Mouse (Mus musculus): ENCODE measurements at regions not wholly inside any gene's neighbourhood (a gene's known extent, or its start where the extent isn't known, plus 50 kb on each side); places are given as distances from the start of the nearest gene placed in this dataset.

- ATAC-seq (ENCODE audit: low FRiP score, low read depth), result no peak
- H3K9ac ChIP-seq (replicated peaks), result no peak overlapping the region
- H3K4me3 ChIP-seq, result no peak overlapping the region
- WGBS, result 58% methylated on average over 6 of the region's 6 CpGs
- H3K4me2 ChIP-seq (replicated peaks), result no peak overlapping the region
- H3K27ac ChIP-seq (replicated peaks), result no peak overlapping the region
- no peaks in the 10 kb centered on the region for H3K9me3 ChIP-seq
- H3K4me1 ChIP-seq, result peaks cover 15% of the 10 kb centered on the region
- no peaks in the 10 kb centered on the region; the same call in 1 of the 2 replicates for H3K27me3 ChIP-seq
- no peaks in the 10 kb centered on the region for H3K36me3 ChIP-seq
Measured at GRCm38 (mm10) chr1:92270486-92271058, 75.1 kb upstream of the Hdac4 start.

GRCm38 (mm10) chr1:92269464-92269863, 74.0 kb upstream of the Hdac4 start:
- ATAC-seq (ENCODE audit: low FRiP score, low read depth), result no peak
- WGBS, result 43% methylated on average over 10 of the region's 10 CpGs
- H3K27ac ChIP-seq (replicated peaks), result no peak overlapping the region
- no peaks in the 10 kb centered on the region for H3K36me3 ChIP-seq
- no peaks in the 10 kb centered on the region; the same call in 1 of the 2 replicates for H3K27me3 ChIP-seq
- peaks cover 15% of the 10 kb centered on the region for H3K4me1 ChIP-seq
- no peak overlapping the region for H3K9ac ChIP-seq (replicated peaks)
- H3K4me2 ChIP-seq (replicated peaks), result no peak overlapping the region
- no peaks in the 10 kb centered on the region for H3K9me3 ChIP-seq
- H3K4me3 ChIP-seq, result no peak overlapping the region

GRCm38 (mm10) chr1:92264941-92265340, 69.4 kb upstream of the Hdac4 start:
- Histone ChIP-seq H3K27ac (replicated peaks) (no peak overlapping the region), H3K4me3 (no peak overlapping the region), H3K4me2 (replicated peaks) (no peak overlapping the region), H3K27me3 (no peaks in the 10 kb centered on the region; the same call in 1 of the 2 replicates), H3K4me1 (peaks cover 4% of the 10 kb centered on the region; the same call in 1 of the 2 replicates), H3K9ac (replicated peaks) (no peak overlapping the region), H3K9me3 (no peaks in the 10 kb centered on the region), H3K36me3 (no peaks in the 10 kb centered on the region)
- no peak for ATAC-seq (ENCODE audit: low FRiP score, low read depth)
- WGBS, result 86% methylated on average over 4 of the region's 4 CpGs

GRCm38 (mm10) chr1:92259715-92260392, 64.4 kb upstream of the Hdac4 start:
- no peak overlapping the region for H3K4me3 ChIP-seq
- ATAC-seq (ENCODE audit: low FRiP score, low read depth), result peak; percentile 54
- H3K9me3 ChIP-seq, result no peaks in the 10 kb centered on the region
- 78% methylated on average over 23 of the region's 23 CpGs for WGBS
- H3K27me3 ChIP-seq, result no peaks in the 10 kb centered on the region
- H3K27ac ChIP-seq (replicated peaks), result peak overlapping the region; percentile 36
- no peaks in the 10 kb centered on the region for H3K36me3 ChIP-seq
- no peak overlapping the region for H3K4me2 ChIP-seq (replicated peaks)
- no peak overlapping the region for H3K9ac ChIP-seq (replicated peaks)
- H3K4me1 ChIP-seq, result peaks cover 7% of the 10 kb centered on the region; the same call in 1 of the 2 replicates

- Histone ChIP-seq H3K9ac (replicated peaks) (no peak overlapping the region), H3K4me3 (no peak overlapping the region)
Measured at GRCm38 (mm10) chr1:92258026-92258425, 62.5 kb upstream of the Hdac4 start.

GRCm38 (mm10) chr1:92253086-92253485, 57.6 kb upstream of the Hdac4 start:
- Histone ChIP-seq H3K9me3 (no peaks in the 10 kb centered on the region), H3K36me3 (no peaks in the 10 kb centered on the region), H3K27me3 (no peaks in the 10 kb centered on the region), H3K9ac (replicated peaks) (no peak overlapping the region), H3K4me2 (replicated peaks) (no peak overlapping the region), H3K4me1 (peaks cover 6% of the 10 kb centered on the region; the same call in 1 of the 2 replicates), H3K4me3 (no peak overlapping the region), H3K27ac (replicated peaks) (no peak overlapping the region)
- no peak for ATAC-seq (ENCODE audit: low FRiP score, low read depth)
- 88% methylated on average over 8 of the region's 8 CpGs for WGBS

More at GRCm38 (mm10) chr1:92258026-92258425, 62.5 kb upstream of the Hdac4 start:
- no peaks in the 10 kb centered on the region for H3K9me3 ChIP-seq
- no peaks in the 10 kb centered on the region for H3K36me3 ChIP-seq
- peaks cover 7% of the 10 kb centered on the region; the same call in 1 of the 2 replicates for H3K4me1 ChIP-seq
- no peaks in the 10 kb centered on the region for H3K27me3 ChIP-seq
- H3K27ac ChIP-seq (replicated peaks), result no peak overlapping the region
- ATAC-seq (ENCODE audit: low FRiP score, low read depth), result no peak
- no peak overlapping the region for H3K4me2 ChIP-seq (replicated peaks)

- Histone ChIP-seq H3K36me3 (no peaks in the 10 kb centered on the region), H3K4me2 (replicated peaks) (no peak overlapping the region), H3K27me3 (peaks cover 4% of the 10 kb centered on the region; the same call in 1 of the 2 replicates), H3K9ac (replicated peaks) (no peak overlapping the region), H3K4me1 (peaks cover 4% of the 10 kb centered on the region; the same call in 1 of the 2 replicates), H3K9me3 (no peaks in the 10 kb centered on the region), H3K4me3 (no peak overlapping the region), H3K27ac (replicated peaks) (no peak overlapping the region)
- WGBS, result 82% methylated on average over 9 of the region's 10 CpGs
- no peak for ATAC-seq (ENCODE audit: low FRiP score, low read depth)
Measured at GRCm38 (mm10) chr1:92250594-92251463, 55.3 kb upstream of the Hdac4 start.
